Mouse (Mus musculus): ENCODE results near the gene Tbc1d22a. TPM values are rescaled to one million over a fixed set of nuclear protein-coding genes. Genes with fewer than 3 reads are reported as not detected.
"Not testable (repeated sequence)": the region's sequence is repeated elsewhere in the genome, so short reads cannot be mapped to it uniquely, and the experiment has no call there.

Gene Tbc1d22a
- total RNA-seq, 2 experiments from 2014 or later, result 16.5 to 20.6 TPM

DNA sequence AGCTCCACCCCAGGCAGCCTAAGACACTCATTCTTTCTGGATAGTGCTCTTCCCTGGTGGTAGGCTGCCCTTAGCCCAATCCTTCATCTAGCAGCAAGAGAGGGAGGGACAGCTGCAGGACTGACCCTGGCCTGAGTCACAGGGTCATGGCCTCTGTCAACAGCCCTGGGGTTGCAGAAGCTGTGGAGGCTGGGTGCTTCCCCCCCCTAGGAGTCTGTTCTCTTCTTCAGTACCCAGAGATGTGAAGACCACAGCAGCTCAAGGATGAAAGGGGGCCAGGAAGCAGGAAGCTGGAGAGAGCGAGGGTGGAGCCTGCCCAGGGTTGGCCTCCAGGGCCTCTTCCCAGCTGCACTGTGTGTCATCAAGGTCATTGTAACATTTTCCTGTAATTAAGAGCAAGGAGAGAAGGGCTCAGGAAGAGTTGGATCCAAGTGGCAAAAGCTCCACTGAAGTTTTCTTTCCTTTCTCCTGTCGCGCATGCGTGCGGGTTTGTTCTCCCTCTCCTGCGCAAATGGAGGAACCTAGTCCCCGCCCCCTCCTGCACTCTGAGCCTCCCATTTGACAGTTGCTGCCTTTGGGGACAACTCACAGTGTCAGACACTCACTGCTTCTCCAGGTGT is 10.2 kb upstream of the Tbc1d22a start:
- peak; percentile 57 for DNase-seq

DNA sequence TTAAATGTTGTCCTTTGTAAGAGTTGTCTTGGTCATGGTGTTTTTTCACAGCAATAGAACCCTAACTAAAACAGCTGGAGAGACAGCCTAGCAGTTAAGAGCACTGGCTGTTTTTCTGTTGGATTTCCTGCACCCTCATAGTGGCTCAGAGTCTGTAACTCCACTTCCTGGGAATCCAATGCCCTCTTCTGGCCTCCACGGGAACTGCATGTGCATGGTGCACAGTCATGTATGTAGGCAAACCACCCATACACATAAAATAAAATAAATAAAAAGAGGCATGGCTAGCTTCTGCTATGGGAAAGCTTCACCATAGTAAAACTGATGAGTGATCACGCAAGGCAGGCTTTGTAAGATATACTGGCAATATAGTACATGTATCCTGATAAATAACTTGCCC is 9.0 kb upstream of the Tbc1d22a start:
- peak; percentile 76 for DNase-seq

- DNase-seq, result no peak
Observed at GRCm38 (mm10) chr15:86206385-86206784, 7.9 kb upstream of the Tbc1d22a start.

GRCm38 (mm10) chr15:86212193-86212592 is 2.1 kb upstream of the Tbc1d22a start:
- not testable (repeated sequence) for DNase-seq

- DNase-seq, result no peak
Observed at GRCm38 (mm10) chr15:86214549-86215201, 416 bp downstream of the Tbc1d22a start.

DNA sequence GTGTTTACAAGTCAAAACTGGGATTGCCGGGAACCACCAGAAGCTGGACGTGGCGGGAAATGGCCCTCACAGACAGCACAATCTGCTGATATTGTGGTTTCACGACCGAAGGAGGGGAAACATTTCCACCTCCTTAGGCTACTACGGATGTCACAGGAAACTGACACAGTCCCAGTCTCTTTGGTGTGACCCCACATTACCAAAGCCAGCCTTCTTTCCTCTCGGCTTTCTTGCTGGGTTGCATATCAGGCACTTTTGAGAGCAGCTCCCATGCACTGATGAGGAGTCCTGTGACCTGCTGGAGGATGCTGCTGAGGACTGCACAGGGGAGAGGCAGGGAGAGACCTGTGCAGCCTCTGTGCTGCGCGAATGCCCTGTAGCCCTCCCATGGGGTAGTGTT is 2.4 kb downstream of the Tbc1d22a start:
- not testable (repeated sequence) for DNase-seq

DNA sequence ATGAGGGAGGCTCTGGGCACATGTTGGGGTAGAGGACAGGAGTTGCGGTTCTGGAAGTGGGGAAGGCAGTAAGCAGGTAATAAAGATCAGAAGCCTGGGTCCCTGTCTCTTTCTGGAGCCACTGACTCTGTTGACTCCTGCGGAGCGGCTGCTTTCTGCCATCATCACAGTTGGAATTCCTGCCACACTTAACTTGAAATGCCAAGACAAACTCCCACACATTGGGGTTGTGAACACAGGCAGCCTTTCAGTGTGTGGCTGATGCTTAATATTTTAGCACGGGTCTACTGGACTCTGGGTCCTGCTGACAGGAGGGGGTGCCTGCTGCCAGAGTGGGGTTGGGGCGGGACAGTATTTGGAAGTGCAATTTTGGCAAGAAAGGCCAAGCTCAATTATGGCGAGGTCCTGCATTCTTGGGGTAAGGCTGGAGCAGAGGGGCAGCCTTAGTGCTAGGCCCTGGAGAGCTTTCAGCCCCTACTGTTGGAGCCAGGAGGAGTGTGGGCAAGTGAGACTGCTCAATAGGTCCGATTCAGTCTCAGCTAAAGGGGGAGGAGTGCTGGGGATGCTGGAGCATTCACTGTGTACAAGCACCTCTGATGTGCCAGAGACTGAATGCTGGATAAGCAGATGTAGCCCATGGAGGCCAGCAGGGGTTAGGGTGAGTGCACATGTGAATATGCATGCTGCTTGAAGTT is 5.4 kb downstream of the Tbc1d22a start:
- no peak for DNase-seq

- DNase-seq, result no peak
Observed at GRCm38 (mm10) chr15:86220229-86220630, 6.0 kb downstream of the Tbc1d22a start.

DNA sequence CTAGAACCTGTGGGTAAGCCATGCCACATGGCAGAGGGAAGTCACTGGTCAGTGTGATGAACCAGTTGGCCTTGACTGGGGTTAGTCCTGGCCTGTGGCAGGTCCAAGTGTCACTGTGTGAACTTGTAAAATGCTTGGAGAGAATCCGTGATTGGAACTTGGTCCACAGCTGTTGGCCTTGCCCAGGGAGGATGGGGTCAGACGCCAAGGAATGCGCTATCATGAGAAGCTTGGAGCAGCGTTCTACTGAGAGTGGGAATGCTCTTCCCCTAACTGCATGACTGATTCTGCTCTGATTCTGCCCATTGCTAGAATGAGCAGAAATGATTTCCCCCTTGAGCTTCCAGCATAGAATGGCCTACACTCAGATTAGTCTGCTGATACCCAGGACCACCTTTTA is 6.5 kb downstream of the Tbc1d22a start:
- DNase-seq, result no peak

DNA sequence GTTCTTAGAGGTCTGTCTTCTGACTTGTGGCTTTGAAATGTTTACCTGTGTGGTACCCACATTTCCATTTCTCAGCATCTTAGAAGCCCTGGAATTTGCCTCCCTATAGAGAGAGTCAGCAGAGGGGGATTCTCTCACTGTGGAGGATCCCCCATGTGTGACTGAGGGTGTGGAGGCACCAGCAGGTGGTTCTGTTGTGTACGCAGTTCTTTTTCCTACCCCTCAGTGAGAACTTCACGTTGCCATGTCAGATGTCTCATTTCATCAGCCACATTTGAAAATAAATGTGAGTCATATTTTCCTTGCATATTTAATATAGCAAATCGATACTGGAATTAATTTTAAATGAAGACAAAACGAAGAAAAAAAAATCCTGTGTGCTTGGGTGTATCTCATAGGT is 7.1 kb downstream of the Tbc1d22a start:
- no peak for DNase-seq

DNA sequence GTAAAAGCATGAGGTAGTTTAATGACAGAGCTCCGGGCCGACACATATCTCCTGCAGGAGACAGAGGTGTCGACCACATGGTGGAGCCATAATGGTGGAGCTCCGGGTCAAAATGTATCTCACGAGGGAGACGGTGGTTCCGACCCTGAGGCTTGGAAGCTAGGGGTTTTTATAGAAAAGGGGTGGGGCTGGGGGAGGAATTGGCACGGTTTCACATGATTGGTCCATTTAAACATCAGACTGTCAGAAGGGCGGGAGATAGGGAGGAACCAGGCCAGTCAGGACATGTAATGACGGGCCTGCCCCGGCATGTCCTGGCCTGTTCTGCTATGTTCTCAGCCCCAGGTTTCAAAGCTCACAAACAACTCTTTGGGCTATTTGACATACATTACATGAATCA is 7.6 kb downstream of the Tbc1d22a start:
- not testable (repeated sequence) for DNase-seq

DNA sequence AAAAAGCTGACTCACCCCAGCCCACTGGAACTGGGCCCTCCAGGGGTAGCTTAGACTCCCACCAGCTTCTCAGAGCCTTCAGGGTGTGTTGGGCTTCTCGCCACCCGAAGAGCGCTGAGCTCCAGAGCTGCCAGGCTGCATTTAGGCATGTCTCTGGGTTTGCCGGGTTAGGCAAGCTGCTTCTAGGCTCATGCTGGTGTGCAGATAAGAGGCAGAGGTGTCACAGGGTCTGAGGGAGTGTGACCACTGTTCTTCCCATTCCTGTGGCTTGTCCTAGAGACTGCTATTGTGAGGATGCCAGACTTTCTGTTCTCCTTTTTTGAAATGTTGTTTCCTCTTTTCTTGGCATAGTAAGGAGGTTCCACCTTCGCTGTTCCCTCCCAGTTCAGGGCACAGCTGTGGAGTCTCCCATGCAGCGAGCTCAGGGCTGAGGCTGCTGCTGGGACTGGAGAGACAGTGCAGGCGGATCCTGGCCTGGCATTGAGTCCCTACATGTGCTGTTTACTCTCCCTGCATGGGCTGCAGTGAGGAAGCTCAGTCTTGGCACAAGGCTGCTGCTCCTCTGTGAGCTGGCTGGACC is 10.8 kb downstream of the Tbc1d22a start:
- no peak for DNase-seq

DNA sequence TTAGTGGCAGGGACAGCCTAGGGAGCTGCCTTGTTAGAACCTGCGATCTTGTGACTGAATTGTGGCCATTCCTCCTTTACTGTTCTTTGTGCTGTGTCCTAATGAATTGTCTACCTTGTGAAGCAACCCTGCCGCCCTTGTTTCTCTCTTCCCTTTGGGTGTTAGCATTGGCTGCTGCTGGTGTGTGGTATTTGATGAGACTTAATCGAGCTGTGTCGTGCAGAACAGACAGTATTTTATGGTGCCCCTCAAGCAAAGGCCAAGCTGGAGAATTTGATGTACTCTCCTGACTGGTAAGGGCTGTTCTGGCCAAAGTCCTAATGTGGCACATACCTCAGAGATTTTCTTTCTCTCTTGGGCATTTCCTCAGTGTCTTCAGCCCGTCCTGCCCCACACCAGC is 12.0 kb downstream of the Tbc1d22a start:
- no peak for DNase-seq

DNA sequence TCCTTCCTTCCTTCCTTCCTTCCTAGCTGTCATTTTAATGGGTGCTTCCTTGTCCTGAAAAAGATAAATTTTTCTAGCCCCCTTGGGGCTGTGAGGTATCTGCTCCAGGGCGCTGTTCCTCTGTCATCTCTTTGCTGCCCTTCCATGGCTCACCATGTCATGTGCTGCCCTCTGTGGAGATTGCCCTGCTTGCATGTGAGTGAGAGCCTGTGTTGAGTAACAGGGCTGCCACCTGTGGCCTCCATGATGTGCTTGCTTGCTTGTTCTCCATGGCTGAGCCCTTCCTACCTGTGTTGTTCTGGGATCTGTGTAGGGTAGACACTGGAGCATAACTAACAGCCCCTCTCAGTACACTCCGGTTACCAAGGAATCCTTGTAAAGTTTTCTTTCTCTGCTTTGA is 12.7 kb downstream of the Tbc1d22a start:
- DNase-seq, result no peak

GRCm38 (mm10) chr15:86228186-86228585 is 13.9 kb downstream of the Tbc1d22a start:
- peak; percentile 67 for DNase-seq

DNA sequence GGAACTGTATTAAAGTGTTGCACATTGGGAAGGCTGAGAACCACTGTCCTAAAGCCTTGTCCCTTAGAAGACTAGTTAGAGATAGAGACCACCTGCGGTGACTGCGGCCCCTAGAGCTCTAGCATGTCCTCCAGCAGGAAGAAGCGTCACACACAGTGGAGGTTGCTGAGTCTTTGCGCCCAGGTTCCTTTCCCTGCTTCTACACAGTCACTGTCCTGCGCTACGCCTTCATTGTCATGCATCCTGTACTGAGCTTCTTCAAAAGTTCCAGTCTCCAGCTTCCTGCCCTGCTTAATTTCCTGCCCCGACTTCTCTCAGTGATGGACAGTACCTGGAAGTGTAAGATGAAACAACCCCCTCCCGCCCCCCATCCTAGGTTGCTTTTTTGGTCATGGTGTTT is 14.8 kb downstream of the Tbc1d22a start:
- no peak for DNase-seq

DNA sequence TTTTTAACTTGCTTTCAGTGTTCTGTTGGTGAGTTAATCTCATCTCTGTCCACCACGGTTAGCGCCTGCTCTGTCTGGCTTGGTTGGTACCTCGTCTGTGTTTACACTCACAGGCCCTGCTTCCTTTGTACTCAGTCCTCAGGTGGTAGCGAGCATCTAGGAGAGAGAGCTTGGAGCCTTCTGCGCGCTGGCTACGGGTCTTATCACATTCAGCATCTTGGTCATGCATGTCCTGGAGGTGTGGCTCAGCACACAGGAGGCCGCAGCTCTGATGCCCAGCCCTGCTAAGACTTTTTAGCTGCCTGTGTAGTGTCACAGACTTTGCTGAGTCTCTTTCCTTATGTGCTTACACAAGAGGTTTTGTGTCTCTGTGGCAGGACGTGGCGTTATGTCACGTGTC is 15.4 kb downstream of the Tbc1d22a start:
- no peak for DNase-seq

GRCm38 (mm10) chr15:86231170-86231569 is 16.9 kb downstream of the Tbc1d22a start:
- no peak for DNase-seq

DNA sequence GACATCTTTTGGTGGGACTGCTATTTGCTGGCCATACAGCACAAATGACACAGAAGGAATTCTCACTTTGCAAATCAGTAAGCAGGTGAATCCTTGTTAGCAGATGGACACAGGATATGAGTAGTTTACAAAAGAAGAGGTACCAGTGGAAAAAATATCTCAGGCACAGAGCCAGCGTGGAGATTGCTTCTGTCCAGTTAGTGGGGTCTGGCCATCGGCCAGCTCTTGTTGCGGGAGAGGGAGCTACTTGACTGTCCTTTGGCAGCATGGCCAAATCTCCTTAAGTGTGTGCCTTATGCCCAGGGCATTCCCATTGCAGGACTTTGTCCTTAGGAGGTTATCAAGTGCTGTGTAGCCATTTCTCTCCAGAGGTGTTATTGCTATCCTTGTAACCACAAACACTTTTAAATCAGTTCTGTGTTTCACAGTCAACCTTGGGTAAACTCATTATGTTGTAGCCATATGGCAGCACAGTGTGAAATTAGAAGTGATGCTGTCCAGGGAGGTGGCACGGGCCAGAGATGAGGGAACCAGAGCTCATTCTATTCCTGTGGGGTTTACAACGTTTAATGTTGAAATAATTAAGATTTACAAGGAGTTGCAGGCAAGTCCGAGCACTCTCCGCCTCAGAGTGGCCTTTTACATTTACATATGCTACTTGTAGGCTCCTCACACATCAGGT is 17.7 kb downstream of the Tbc1d22a start:
- peak; percentile 36 for DNase-seq

- no peak for DNase-seq
Observed at GRCm38 (mm10) chr15:86234001-86234400, 19.7 kb downstream of the Tbc1d22a start.

DNA sequence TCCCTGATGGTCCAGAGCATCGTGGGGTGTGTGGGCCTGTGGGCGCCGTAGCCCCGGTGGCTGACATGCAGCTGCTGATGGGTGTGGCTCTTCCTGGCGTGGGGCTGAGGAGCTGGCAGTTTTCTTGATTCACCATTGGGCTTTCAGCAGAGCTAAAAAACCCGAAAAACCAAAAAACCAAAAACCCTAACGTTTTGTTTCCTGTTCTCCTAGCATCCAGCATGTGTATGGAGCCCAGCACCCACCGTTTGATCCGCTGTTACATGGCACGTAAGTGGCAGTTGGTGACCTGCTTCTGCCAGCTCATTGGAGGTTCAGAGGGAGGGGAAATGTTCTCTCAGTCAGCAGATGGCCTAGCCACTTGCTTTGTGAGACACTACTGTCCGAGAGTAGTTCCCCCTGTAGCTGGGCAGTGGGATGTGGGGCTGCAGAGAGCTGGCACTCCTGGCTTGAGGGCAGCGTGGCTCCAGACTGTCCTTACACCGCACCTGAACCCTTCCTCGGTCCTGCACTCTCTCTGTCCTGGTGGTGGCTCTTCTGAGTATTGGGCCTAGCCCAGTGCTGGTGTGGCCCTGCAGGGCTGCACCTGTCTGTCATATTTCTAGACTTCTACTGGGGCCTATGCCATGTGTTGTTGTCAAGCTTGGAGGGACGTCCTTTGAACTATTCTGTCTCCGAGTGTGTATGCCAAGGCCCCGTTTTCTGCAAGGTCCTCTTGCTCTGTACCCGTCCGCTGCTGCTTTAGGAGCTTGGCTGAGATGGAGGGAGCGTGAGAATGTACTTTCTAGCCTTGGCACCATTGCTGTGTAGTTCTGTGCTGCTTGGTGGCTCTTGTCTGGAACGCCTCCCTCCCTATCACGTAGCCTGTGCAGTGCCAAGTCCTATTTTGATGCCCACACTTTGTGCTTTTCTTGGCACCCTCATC is 20.5 kb downstream of the Tbc1d22a start:
- peak; percentile 34 for DNase-seq

GRCm38 (mm10) chr15:86236252-86236651 is 22.0 kb downstream of the Tbc1d22a start:
- peak; percentile 74 for DNase-seq

Measured in heart, postnatal 4 days (tissue).